Mouse (Mus musculus) adipocyte (in vitro differentiated cells): ENCODE data around the gene Dpy19l3.

ENCODE experiments used
- DNase-seq: peaks from one replicate; pipeline ENCODE4 v3.0.0-alpha.2; 2016; ENCODE audit warnings: low spot score

Dpy19l3 gene

DNA sequence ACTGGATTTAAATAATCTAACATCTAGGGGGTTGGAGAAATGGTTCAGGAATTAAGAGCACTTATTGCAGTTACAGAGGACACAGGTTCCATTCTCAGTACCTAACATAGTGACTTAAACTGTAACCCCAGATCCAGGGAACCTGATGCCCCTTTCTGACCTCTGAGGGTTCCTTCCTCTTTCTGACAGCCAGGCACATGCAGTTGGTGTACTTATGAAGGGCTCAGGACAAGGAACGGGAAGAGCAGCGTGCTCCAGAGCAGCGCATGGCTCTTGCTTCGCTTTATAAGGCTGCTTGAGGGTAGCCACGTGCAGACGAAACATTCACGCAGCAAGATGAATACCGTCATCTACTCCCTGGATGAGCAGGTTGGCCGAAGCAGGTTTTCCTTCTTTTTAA lies 3.4 kb downstream of the Dpy19l3 start:
- no peak for DNase-seq

DNA sequence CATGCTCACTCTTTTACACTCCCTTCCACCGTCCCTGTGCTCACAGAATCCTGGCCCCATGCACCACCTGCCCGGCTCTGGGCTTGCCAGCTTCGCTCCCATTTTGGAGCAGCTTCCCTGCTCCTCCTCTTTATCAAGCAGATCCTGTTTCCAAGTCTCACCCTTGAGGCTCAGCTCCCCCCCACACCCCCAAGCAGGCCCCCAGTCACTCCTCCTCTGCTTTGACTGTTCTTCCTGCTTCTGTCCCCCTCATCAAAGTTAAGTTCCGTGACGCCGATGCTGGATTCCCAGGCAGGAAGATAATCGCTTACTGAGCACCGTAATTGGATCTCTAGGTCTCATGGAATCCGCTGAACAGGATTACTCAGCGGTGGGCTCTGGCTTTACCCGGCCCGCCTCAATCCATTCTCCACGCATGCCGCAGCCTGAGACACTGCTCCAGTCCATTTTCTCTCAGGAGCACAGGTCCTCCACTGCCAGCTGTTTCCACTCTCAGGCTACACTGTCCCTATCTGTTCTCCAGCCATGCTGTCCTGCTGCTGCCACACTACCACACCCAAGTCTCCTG lies 6.8 kb downstream of the Dpy19l3 start:
- DNase-seq = no peak

DNA sequence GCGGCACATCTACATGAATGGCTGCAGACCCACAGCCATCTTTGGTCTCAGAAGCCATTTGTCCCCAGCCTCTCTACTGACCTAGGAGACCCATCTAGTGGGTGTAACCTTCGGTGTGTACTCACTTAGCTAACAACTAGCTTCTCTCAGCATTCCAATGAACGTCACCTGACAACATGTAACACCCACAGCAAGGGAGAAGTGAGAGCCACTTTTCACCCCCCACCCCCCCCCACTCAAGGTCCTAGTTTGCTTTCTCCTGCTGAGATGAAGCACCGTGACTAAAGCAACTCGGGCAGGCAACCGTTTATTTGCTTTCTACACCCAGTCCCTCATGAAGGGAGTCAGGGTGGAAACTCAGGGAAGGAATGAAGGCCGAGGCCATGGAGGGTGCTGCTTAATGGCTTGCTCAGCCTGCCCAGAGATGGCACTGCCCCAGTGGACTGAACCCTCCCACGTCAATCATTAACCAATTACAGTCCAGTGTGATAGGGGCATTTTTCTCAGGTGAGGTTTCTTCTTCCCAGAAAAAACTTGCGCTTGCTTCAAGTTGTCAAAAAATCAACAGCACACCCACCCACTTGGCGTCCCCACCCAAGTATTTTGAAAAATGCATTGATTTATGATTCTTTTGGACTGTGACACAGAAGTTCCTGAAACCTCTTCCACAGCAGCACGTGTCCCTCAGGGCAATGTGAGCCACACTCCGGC lies 7.4 kb downstream of the Dpy19l3 start:
- DNase-seq = no peak

DNA sequence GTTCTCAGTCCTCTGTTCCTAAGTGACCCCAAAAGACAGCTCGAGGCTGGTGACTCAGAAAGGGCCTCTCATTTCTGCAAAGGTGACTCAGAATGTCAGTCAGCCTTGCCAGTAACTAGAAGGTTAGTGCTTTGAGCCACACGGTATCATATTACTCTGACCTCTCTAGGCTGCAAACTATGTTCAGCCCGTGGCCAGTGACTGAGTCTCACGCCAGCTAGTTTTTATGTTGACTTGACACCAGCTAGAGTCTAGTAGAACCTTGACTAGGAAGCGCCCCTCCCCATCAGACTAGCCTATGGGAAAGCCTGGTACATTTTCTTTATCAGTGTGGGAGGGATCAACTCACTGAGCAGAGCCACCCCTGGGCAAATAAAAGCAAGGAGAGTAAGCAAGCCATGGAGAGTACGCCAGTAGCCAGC lies 9.0 kb downstream of the Dpy19l3 start:
- no peak for DNase-seq

DNA sequence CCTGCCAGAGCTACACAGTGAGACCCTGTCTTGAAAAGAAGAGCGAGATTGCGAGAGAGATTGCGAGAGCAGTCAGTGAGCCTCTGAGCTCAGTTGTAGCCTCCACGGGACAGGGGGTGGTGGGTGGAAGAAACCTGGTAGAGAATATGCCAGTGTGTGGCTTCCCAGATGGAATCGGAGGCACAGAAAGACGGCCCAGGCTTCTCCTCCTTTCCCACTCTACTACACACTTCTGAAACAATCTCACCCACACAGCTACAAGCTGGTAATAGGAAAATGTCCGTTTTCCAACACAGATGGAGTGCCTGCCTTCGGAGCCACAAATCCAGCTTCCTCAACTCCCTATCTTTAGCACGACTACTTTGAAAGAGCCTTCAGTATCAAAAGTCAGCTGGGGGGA lies 9.5 kb downstream of the Dpy19l3 start:
- DNase-seq = no peak

DNA sequence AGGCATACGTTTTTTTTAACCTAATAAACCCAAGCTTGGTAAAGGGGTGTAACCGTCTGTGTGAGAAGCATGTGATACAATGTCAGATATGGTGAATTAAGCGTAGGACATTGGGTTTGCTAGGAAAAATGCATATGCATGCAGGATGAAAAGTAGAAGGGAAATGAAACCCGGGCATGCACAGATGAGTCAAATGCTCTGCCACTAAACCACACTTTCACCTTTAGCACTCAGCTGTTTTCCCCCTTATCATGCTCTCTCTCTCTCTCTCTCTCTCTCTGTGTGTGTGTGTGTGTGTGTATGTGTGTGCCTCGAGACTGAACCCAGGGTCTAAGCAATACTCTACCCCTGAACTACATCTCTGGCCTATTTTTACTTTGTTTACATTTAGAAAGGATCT lies 11.9 kb downstream of the Dpy19l3 start:
- no peak for DNase-seq

DNA sequence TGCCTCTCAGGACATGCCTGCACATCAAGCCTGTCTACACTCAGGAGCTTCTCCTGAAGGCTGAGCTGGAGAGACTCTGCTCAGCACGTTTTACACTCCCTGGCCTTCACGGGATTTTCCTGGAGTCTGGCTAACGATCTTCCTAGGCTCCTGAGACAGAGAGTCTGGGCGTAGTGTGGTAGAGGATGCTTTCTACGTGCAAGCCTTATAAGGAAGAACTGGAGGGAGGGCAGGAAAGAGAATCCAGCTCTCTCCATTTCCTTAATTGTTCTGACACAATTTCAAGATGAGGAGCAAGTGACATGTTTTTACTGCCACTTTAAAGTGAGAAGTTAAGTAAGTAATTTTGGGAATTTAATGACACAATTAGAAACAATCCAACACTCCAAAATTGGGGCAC lies 12.4 kb downstream of the Dpy19l3 start:
- no peak for DNase-seq

DNA sequence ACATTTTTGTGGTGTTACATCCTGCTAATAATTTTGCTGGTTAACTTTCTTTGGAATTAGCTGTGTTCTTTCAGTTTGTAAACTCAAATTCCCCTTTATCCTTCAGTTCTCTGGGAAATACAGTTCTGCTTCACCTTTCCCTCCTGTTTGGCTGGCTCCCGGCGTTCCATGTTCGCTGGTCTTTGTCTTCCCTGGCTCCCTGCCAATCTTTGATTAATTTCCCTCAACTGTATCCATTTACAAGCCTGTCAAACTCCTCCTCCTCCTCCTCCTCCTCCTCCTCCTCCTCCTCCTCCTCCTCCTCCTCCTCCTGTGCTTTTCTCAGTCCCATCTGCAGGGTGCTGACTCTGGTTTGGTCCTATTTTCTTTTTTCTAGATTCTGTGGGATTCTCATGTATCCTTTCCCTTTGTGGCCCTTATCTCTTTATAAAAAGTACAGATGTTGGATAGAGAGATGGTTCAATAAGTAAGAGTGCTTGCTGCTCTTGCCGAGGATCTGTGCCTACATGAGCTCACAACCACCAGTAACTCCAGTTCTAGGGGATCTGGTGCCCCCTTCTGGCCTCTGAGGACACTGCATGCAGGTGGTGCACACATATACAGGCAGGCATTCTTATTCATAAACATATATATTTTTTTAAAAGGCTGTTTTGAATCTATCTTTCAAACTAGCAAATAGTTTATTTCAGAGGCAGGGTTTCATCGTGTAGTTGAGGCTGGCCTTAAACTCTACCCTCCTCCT lies 13.6 kb downstream of the Dpy19l3 start:
- DNase-seq = no peak

DNA sequence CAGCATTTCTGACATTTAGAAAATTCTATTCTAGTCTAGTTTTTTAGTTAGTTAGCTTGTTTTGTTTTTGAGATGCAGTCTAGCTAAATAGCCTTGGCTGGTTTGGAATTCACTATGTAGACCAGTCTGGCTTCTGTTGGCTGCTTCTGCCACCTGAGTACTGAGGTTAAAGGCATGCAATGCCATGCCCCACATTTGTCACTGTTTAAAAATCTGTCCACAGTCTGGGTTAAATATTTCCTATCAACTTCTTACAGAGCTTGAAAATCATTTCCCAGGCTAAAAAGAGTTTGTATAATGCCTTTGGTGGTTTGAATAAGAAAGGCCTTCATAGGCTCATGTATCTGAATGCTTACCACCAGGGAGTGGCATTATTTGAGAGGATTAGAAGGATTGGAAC lies 15.4 kb downstream of the Dpy19l3 start:
- no peak for DNase-seq

DNA sequence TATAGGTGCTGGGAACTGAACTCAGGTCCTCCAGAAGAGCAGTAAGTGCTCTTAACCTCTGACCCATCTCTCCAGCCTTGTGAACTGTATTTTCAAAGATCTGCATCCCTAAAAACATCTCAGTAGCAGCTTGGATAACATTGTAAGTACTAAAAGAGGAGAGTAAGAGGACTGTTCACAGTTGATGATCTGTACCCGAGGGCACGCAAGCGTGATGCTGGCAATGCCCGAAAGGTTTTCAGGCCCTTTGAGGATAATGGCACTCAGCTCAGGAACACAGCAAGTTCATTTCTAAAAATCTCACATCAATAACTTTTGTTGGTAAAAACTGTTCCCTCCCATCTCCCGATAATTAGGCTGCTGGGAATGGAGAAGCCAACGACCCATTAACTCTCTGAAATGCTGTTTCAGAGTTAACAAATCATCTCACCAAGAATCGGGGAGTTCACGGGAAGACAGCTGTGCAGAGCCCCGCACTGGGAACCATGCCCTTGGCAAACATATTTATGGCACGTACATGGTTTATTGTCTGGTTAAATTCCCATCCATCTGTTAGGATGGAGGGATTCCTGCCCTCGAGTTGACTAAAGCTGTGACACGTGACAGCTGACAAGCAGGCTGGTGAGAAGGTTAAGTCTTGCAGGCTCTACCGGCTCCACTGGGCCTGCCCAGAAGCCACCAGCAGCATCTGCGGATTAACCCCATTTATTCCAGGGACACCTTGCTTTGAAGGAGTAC lies 20.8 kb downstream of the Dpy19l3 start:
- DNase-seq = no peak

DNA sequence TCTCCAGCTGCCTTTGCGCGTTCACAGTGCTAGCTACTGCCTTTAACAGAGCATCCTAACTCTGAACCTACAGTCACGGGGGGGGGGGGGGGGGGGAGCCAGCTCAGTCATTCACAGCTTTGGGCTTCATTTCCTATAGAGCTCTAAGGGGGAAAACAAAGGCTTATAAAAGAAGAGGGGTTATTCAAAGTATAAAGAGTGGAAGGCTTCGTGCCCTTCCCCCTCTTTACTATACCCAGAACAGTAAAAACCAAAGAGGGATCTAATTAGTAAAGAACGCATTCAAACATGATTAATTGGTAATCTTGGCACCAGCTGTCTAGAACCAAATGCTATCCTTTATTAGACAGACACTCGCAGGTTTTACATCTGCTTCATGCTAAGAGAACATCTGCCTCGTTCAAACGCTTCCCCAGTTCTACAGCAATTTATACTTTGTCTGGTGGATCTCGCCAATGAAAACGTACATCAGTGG lies 21.6 kb downstream of the Dpy19l3 start:
- no peak for DNase-seq

DNA sequence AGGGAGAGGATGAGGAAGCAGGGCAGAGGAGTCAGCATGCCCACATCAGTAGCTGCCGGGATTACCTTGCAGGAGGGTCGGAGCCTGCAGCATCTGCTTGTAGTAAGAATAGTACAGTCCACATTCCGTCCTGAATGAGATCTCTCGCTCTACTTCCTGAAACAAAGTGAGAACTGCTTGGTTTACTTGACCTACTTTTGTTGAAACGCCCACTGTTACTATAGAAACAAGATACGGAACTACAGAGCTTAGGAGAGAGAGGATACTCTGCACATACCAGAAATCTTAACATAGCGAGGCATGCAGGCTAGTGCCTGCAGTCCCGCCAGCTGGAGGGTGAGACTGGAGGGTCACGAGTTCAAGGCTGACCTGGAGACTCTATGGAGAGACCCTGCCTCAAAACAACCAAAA lies 24.6 kb downstream of the Dpy19l3 start:
- no peak for DNase-seq

DNA sequence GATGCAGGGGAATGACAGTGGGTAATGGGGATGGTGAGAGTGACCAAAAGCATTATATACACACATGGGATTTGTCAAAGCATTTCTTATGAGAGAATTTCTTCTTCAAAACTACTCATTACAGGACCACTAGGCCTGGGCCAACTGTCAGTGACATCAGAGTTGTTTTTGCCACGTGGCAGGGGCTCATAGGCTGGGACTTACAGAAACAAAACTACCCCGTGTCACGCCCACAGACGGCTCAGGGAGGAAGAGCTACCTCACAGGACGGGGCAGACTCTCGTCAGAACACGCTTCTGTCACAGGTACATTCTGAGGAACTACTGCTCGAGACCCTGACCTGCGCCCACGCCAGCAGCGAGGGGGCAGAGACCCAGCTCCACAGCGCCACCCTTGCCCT lies 25.9 kb downstream of the Dpy19l3 start:
- no peak for DNase-seq

DNA sequence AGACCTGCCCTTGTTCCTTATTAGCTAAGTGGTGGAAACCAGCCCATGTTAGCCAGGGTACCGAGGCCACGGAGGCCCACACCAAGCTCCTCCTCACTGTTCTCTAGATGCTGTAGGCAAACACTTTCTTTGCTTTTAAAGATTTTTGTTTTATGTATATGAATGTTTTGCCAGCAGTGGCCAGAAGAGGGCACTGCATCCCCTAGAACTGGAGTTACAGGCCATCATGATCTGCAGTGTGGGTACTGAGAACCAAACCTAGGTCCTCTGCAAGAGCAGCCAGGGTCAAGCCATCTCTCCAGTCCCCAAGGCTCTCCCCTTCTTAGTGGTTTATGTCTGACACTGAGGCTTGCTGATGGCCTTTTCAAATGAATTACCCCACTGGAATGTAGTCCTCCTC lies 31.2 kb downstream of the Dpy19l3 start:
- DNase-seq = no peak

DNA sequence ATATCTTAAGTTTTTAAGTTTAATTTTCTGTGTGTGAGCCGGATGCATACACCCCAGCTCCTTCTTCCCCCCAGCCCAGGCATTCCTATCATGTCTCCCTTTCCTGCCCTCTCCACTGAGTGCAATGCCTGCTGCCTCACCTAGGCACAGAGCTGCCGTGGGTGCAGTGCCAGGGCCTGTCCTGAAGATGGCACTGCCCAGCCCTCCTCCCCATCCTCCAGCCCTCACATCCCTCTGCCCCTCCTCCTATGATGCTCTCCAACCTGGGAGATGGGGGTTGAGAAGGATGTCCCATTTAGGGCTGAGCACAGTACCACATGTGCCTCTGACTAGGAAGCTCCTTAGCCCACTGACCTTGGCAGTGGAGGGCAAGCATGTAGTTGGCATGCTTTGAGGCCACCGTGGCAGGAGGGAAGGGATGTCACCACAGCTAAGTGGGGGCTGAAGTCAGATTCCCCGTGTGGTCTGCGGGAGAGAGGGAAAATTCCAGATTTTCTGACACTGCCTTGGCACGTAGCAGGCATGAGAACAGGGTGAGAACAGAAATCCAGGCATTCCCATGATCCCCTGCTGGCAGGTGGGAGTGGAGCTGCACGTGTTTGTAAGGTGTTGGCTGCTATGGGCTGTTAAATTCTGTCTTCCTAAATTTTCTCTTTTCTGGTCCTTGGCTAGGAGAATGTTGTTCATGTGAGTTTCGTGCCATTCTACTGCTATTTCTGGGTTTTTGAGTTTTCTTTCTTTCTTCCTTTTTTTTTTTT lies 35.7 kb downstream of the Dpy19l3 start:
- DNase-seq = no peak

DNA sequence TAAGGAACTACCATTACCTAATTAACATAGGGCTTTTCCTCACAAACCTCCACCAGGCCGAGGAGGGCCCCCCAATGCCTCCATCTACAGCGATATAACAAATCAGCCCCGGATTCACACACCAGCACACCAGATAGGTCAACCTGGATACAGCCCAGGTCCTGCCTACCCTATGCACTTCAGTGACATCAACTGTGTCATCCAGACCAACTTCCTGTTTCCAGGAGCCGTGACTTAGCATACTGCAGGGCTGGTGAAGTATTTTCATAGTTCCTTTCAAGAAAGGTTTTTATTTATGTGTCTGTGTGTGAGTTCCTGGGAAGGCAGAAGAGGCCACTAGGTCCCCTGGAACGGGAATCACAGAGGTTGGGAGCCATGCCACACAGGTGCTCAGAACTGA lies 43.9 kb downstream of the Dpy19l3 start:
- DNase-seq = no peak

DNA sequence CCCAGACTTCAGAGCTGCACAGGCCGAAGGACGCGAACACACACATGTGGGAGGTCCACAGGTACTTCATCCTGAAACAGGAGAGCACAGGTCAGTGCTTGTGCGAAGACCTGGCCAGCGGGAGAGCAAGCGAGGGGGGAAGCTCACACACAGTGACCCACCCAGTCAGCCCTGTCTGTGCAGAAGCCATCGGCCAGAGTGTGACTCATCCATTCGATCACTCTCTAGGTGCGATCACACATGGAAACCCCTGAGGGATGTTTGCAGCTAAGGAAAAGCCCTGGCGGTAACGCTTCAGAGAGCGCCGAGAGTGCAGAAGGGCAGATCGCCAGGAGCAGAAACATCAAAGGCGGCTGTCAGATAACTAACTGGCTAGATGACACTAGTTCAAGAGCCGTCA lies 46.2 kb downstream of the Dpy19l3 start:
- no peak for DNase-seq

DNA sequence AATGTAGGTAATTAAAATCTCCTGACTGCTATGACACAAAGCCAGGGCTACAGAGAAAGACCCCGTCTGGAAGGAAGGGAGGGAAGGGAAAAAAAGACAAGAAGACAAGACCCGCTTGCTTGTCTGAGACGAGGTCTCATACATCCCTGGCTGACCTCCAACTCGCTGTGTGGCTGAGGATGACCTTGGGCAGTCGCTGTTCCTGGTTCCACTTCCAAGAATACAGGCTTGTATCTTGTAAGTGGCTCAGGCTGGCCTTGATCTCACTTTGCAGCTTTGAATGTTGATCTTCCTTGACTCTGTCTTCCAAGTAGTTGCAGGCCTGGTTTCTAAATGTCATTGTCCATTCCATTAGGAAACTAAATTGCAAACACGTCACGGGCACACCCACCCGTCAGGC lies 55.2 kb downstream of the Dpy19l3 start:
- no peak for DNase-seq

DNA sequence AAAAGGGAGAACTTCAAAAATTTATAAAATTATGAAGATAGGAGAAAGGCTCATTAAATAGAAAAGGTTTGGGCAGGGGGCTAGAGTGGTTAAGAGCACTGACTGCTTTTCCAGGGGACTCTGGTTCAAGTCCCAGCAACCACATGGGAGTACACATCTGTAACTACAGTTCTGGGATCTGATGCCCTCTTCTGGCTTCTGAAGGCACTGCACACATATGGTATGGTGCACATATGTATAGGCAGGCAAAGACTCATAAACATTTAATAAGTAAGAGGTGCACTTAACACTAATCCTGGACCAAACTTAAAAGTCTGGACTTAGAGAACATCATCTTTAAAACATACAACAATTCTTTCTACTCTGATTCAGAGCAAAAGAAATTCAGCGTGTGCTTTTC lies 56.2 kb downstream of the Dpy19l3 start:
- DNase-seq = no peak

DNA sequence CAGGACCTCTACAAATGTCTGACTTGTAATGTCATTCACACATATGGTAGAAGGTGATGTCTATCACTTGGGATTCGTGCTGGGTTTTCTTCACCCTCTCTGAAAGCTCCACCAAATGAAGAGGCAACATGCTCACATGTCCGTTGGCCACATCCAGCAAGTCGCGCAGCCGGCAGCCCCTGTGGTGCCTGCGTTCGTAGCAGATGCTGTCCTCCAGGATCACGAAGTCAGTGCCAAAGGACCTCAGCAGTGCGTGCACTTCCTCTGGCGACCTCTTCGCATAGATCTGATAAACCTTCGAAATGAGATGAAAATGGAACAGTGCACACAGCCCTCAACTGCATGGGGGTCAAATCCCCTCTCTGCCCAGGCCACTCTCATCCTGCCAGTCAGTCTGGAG lies 61.6 kb downstream of the Dpy19l3 start:
- no peak for DNase-seq

DNA sequence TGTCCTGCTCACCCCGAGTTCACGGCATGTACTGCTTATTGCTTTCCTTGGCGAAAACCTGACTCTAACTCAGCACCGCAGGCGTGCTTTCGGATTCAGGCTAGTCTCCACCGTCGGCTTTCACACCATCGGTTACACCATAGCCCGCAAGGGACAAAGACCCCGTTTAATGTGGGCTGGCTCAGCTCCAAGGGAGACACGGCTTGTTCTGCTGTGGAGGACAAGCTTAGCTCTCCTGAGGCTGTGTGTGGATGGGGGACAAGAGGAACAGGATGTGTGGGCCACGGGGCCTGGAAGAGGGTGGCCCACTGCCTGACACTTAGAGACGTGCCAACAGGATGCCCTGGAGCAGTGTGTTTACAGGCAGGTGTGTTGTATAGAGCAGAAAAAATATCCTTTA lies 62.1 kb downstream of the Dpy19l3 start:
- DNase-seq = no peak

DNA sequence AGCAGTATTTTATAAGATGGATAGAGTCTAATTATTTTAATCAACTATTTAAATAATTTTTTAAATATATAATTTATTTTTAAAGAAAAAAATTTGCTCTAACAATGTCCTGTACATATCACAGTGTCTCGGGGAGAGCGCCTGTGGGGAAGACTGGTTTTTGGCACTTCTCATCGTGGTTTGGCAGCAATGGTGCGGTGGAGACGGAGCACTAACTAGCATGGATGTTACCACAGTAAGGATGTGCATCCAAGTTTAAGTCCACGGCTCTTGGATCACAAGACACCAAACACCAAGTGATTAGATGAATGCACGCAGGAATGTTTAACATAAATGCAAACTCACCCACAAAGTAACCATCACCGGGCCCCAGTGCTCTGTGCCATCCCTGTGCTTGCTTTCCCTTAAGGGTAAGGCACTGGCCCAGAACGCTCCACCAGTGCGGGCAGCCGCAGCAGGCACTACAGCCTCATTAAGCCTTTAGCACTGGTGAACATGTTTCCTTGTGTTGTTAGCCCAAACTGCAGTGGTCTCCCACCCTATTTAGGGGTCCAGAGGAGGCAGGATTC lies 65.4 kb downstream of the Dpy19l3 start:
- DNase-seq = no peak
